Mouse (Mus musculus) erythroblast, embryonic 14.5 days (primary cell): Measurements from ENCODE around the gene Serpinf1.

Experiments used
- GATA1 ChIP-seq: IDR thresholded peaks from 2 replicates; pipeline ENCODE4 v1.6.1; 2012; ENCODE audit warnings: low read length, inconsistent platforms, mixed read lengths
- TAL1 ChIP-seq: IDR thresholded peaks from 3 replicates; pipeline ENCODE4 v1.6.1; 2012; ENCODE audit warnings: low read length, inconsistent platforms, mixed read lengths

- TF ChIP-seq GATA1 (no peak), TAL1 (no peak)
Observed at GRCm38 (mm10) chr11:75439951-75440350, 17.4 kb upstream of the Serpinf1 start.
